Mouse (Mus musculus) left cerebral cortex, postnatal 10 days (tissue): ENCODE measurements around the gene Triap1. TPM values are rescaled to one million over a fixed set of nuclear protein-coding genes. Genes with fewer than 3 reads are reported as not detected.
"Not testable (repeated sequence)": the region's sequence is repeated elsewhere in the genome, so short reads cannot be mapped to it uniquely, and the experiment has no call there.

ENCODE experiments used
- DNase-seq, 2 experiments: peaks; one replicate each; pipeline ENCODE4 v3.0.0; 2021 to 2022; ENCODE audit warnings: low spot score in 2 of 2, mixed read lengths in 1 of 2; ENCODE audit errors: extremely low spot score in 1 of 2
- intact Hi-C: fragments of 180-260 bp; cut with DNase I; formaldehyde crosslinking; loops from one replicate; pipeline ENCODE4 v1.15.1; 2025
- total RNA-seq, 2 experiments: library from RNA; stranded (reverse); gene quantifications; 2 replicates each; pipeline ENCODE4 v1.2.3; 2021

Gene Triap1
- total RNA-seq, 2 experiments from 2014 or later, result 30.3 to 32.8 TPM

DNA sequence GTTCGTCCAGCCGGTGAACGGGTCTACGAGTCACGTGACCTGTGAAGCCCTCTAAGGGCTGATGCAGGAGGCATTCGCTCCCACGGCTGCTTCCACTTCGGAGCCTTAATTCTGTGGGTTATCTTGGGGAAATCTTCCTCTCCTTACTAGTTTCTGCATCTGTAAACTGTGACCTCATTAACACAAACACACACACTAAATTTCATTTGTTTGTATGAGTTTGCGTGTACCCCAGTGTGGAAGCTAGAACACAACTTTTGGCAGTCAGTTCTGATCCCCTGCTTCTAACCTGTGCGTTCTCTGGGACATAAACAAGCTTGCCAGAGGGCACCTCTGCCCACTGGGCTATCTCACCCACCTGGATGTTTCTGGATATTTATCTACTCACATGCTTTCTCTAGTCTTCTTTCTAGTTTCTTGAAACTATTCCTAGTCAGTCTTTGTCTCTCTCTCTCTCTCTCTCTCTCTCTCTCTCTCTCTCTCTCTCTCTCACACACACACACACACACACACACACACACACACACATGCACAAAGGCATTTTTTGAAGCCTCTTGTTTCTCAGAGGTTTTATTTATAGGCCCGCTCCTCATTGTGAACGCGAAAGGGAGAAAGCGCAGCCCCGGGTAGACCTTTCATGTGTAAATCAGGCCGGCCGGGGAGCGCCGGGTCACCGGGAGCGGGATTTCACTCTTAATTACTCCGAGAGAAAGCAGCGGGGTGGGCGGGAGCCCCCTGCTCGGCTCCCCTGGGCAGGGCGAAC is 32.6 kb downstream of the Triap1 start:
- intact Hi-C loops, result no loop called here
- DNase-seq, result peak; percentile 25 to 41

- DNase-seq, result no peak
- intact Hi-C loops, result no loop called here
Measured at GRCm38 (mm10) chr5:115374204-115374820, 33.3 kb downstream of the Triap1 start.

DNA sequence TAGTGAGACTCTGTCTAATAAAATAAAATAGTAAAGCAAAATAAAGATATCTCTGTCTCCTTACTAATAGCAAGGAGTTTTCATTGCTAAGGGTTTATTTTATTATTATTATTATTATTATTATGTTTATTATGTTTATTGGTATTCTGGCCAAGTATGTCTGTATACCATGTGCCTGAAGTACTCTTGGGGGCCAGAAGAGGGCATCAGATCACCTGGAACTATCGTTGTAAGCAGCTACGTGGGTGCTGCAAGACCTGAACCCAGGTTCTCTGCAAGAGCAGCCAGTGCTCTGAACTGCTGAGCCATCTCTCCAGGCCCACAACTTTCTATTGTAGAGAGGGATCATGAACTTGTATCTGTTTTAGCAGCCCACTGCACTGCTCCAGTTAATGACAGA is 34.4 kb downstream of the Triap1 start:
- intact Hi-C loops, result no loop called here

DNA sequence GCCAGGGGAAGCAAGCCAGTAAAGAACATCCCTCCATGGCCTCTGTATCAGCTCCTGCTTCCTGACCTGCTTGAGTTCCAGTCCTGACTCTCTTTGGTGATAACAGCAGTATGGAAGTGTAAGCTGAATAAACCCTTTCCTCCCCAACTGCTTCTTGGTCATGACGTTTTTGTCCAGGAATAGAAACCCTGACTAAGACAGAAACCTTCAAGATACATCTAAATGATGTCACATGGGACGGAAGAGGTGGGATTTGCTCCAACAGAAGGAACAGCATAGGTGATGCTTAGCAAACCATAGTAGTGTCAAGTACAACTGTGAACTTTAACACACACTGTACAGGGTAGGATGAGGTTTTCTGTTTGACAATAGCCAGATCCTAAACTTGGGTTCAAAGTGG is 37.9 kb downstream of the Triap1 start:
- DNase-seq, intact Hi-C loops: not testable (repeated sequence)

More for the DNA sequence above, 34.4 kb downstream of the Triap1 start:
- DNase-seq, result no peak

DNA sequence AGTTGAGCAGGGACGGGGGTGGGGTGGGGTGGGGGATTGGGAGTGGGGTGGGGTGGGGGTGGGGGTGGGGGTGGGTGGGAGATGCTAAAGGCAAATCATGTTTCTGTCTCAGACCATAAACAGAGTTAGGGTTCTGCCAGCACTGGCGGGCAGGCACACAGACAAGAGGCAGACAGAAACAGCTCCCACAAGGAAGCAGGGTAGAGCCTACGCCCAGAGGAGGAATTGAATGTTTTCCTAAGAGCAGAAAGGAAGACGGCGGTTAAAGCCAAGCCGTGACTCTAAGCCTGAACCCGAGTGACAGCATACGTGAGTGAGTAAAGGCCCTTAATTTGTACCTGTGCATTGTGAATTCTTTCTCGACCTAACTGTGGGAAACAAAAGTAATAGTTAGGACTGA is 50.9 kb downstream of the Triap1 start:
- intact Hi-C loops, result no loop called here
- DNase-seq, result no peak

- intact Hi-C loops, result no loop called here
- no peak for DNase-seq
Measured at GRCm38 (mm10) chr5:115392969-115393368, 51.9 kb downstream of the Triap1 start.

Other genes starting within 250 kb of the Triap1 start
- gene Gm10401, start 242.9 kb upstream of the Triap1 start, total RNA-seq, result not detected
- 1 to 10 TPM; 4.9 to 5.8 TPM for gene Acads, start 221.9 kb upstream of the Triap1 start, total RNA-seq
- 10 to 100 TPM; 22.5 to 27.2 TPM for gene Unc119b, start 206.2 kb upstream of the Triap1 start, total RNA-seq
- gene Mlec, start 183.0 kb upstream of the Triap1 start, total RNA-seq, result 10 to 100 TPM; 68.0 to 72.3 TPM
- gene Cabp1, start 146.8 kb upstream of the Triap1 start, total RNA-seq, result 100 to 1,000 TPM; 109 to 111 TPM
- gene Pop5, start 105.4 kb upstream of the Triap1 start, total RNA-seq, result 10 to 100 TPM; 35.5 to 35.7 TPM
- 100 to 1,000 TPM; 256 to 269 TPM for gene Rnf10, start 68.3 kb upstream of the Triap1 start, total RNA-seq
- 10 to 100 TPM; 36.4 to 37.1 TPM for gene Coq5, start 61.6 kb upstream of the Triap1 start, total RNA-seq
- gene Dynll1, start 40.2 kb upstream of the Triap1 start, total RNA-seq, result 100 to 1,000 TPM; 702 to 749 TPM
- gene Srsf9, start 14.0 kb upstream of the Triap1 start, total RNA-seq, result 10 to 100 TPM; 59.6 to 64.6 TPM
- 10 to 100 TPM; 23.8 to 25.5 TPM for gene Gatc, start within 50 bp of the Triap1 start, total RNA-seq
- gene Cox6a1, start 7.8 kb downstream of the Triap1 start, total RNA-seq, result 100 to 1,000 TPM; 685 to 725 TPM
- gene Msi1, start 88.4 kb downstream of the Triap1 start, total RNA-seq, result 10 to 100 TPM; 54.2 to 58.0 TPM
- gene Pla2g1b, start 125.0 kb downstream of the Triap1 start, total RNA-seq, result not detected
- 10 to 100 TPM; 26.8 to 31.2 TPM for gene Sirt4, start 143.5 kb downstream of the Triap1 start, total RNA-seq
- gene Pxn, start 165.5 kb downstream of the Triap1 start, total RNA-seq, result 10 to 100 TPM; 18.8 to 20.8 TPM
- 100 to 1,000 TPM; 400 to 410 TPM for gene Rplp0, start 218.2 kb downstream of the Triap1 start, total RNA-seq
- 10 to 100 TPM; 71.3 to 75.0 TPM for gene Gcn1l1, start 224.0 kb downstream of the Triap1 start, total RNA-seq